ENCODE assay signal across 16 mouse cellular contexts in the genomic region with DNA sequence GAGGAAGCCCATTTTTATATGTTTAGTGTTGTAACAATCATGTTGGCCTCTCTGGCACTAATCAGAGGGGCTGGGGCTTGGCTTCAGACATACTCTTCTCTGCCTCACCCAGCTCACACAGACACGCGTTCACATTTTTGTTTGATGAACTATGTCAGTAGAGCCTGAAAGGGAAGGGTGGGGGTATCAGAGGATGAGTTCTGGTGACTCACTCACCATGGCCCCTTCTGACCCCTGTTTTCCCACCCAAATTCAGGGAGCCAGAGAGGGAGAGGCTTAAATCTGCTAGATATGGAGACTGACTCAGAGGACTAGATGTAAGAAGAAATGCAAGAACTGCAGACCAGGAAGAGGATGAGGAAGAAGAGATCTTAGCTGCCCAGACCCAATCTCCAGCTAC. TPM values are rescaled to one million over a fixed set of nuclear protein-coding genes. Genes with fewer than 3 reads are reported as not detected.
DNase-seq lines count a peak whose midpoint lies in the region.
"Had no signal": no experiment of that assay in that cellular context is flagged by ENCODE, and none has a peak within 500 bp of the region (broad histone marks: within the 10 kb centered on the region; RNA-seq: fewer than 3 reads in every experiment).

No protein-coding gene starts in this region.

- DNase-seq in heart, postnatal 10 days = peak; percentile 30 to 36
- DNase-seq in heart, postnatal 4 days = no peak
- DNase-seq in urinary bladder, postnatal 14 days (ENCODE audit: low spot score) = peak; percentile 24
- DNase-seq in urinary bladder, adult 18-20 months (ENCODE audit: low spot score in 2 of 2) = no peak
- peak; percentile 35 for DNase-seq in skeletal muscle tissue, adult 2 months (ENCODE audit: low read depth, low spot score)
- no peak for DNase-seq in right cerebral cortex, postnatal 14 days
- no peak for DNase-seq in cerebellum, adult 9-10 months
- DNase-seq: adrenal gland, postnatal 14 days; B cell, adult 2 months; cerebellum, adult 18-20 months; cerebellum, postnatal 14 days; forebrain, postnatal 0 days; kidney, postnatal 25 days; left cerebral cortex, postnatal 4 days; liver, postnatal 0 days; thymus, postnatal 25 days had no signal

- intact Hi-C loops in heart, postnatal 10 days (cut with DNase I) = no loop called here

RNA-seq across cellular contexts. Expression of a gene that starts 17.8 kb away (rescaled TPM):
- 1 to 10 TPM; 7.6 to 8.7 TPM for total RNA-seq in heart, postnatal 10 days (2021)
- total RNA-seq in heart, postnatal 4 days (2021) = 1 to 10 TPM; 7.1 to 7.5 TPM

RNA-seq across cellular contexts. Expression of a gene that starts 26.7 kb away (rescaled TPM):
- total RNA-seq in heart, postnatal 10 days (2021) = 10 to 100 TPM; 41.7 to 51.2 TPM
- 10 to 100 TPM; 50.1 to 53.5 TPM for total RNA-seq in heart, postnatal 4 days (2021)

RNA-seq across cellular contexts. Expression of a gene that starts 26.9 kb away (rescaled TPM):
- 10 to 100 TPM; 20.7 to 22.6 TPM for total RNA-seq in heart, postnatal 10 days (2021)
- total RNA-seq in heart, postnatal 4 days (2021) = 10 to 100 TPM; 22.9 to 24.5 TPM

RNA-seq across cellular contexts. Expression of a gene that starts 32.4 kb away (rescaled TPM):
- 1 to 10 TPM; 2.0 to 2.7 TPM for total RNA-seq in heart, postnatal 10 days (2021)
- total RNA-seq in heart, postnatal 4 days (2021) = 1 to 10 TPM; 2.5 to 3.3 TPM

RNA-seq across cellular contexts. Expression of a gene that starts 39.4 kb away (rescaled TPM):
- total RNA-seq in heart, postnatal 10 days (2021) = 10 to 100 TPM; 12.7 to 15.8 TPM
- total RNA-seq in heart, postnatal 4 days (2021) = 10 to 100 TPM; 12.7 to 12.9 TPM

Comparison
In these comparisons a context has a peak if more than half of its experiments do, and no peak if none do; other contexts are left out.
1. DNase-seq: peak in heart, postnatal 10 days (2 of 2), urinary bladder, postnatal 14 days (single experiment) and skeletal muscle tissue, adult 2 months (single experiment); none in heart, postnatal 4 days (single experiment), urinary bladder, adult 18-20 months (0 of 2), right cerebral cortex, postnatal 14 days (single experiment) and cerebellum, adult 9-10 months (single experiment).